Mouse (Mus musculus) stomach, embryonic 14.5 days (tissue): ENCODE measurements around the gene Hrh1. TPM values are rescaled to one million over a fixed set of nuclear protein-coding genes. Genes with fewer than 3 reads are reported as not detected.
A peak's percentile ranks its signal among the peaks of the same experiment; 100 is the strongest.

Source experiments
- ATAC-seq: fragments of 200-750 bp; cut with Nextera tagmentation; 2 replicates; pipeline ENCODE4 v1.8.0; 2017; ENCODE audit warnings: low read depth, moderate TSS enrichment; ENCODE audit not compliant: insufficient number of reproducible peaks, insufficient read depth, low FRiP score
- H3K27ac ChIP-seq: fragments of 300-500 bp; sonication (generic); 2 replicates; pipeline ENCODE4 v1.5.1; 2014; ENCODE audit warnings: mild to moderate bottlenecking, low read length, moderate library complexity, mixed read lengths
- H3K27me3 ChIP-seq: fragments of 300-500 bp; sonication (generic); 2 replicates; pipeline ENCODE4 v1.6.1; 2014; ENCODE audit warnings: low read length, control low read depth, mixed read lengths; ENCODE audit not compliant: control insufficient read depth, insufficient read depth
- H3K36me3 ChIP-seq: fragments of 300-500 bp; sonication (generic); 2 replicates; pipeline ENCODE4 v1.6.1; 2014; ENCODE audit warnings: mild to moderate bottlenecking, control low read depth, low read length, moderate library complexity, mixed read lengths; ENCODE audit not compliant: control insufficient read depth, insufficient read depth
- H3K4me1 ChIP-seq: fragments of 300-500 bp; sonication (generic); 2 replicates; pipeline ENCODE4 v1.6.1; 2014; ENCODE audit warnings: low read length, control low read depth, mixed read lengths; ENCODE audit not compliant: control insufficient read depth, insufficient read depth
- H3K4me2 ChIP-seq: fragments of 300-500 bp; sonication (generic); replicated peaks from 2 replicates; pipeline ENCODE4 v1.6.1; 2014; ENCODE audit warnings: low read depth, low read length, control low read depth
- H3K4me3 ChIP-seq: fragments of 300-500 bp; sonication (generic); 2 replicates; pipeline ENCODE4 v1.5.1; 2014; ENCODE audit warnings: low read depth, low read length, control low read depth
- H3K9ac ChIP-seq: fragments of 300-500 bp; sonication (generic); replicated peaks from 2 replicates; pipeline ENCODE4 v1.6.1; 2014; ENCODE audit warnings: low read depth, mild to moderate bottlenecking, control low read depth, low read length, moderate library complexity, mixed read lengths
- H3K9me3 ChIP-seq: fragments of 300-500 bp; sonication (generic); 2 replicates; pipeline ENCODE4 v1.6.1; 2016; ENCODE audit warnings: low read depth, low read length, control low read depth; ENCODE audit not compliant: control insufficient read depth
- WGBS: fragments of 180-500 bp; shearing (Covaris S2); extraction: QIAGEN DNeasy Blood & Tissue Kit; methylation state at CpG from one replicate; pipeline ENCODE4 v1.1.7; 2014; 5-methylcytosine and 5-hydroxymethylcytosine counted together
- polyA plus RNA-seq: library from polyadenylated mRNA; unstranded; fragments of >200 nt; fragmentation: Nextera tagmentation; extraction: Ambion mirVana; gene quantifications from 2 replicates; pipeline ENCODE4 v1.2.1, GENCODE M21; 2014

The Hrh1 gene
- polyA plus RNA-seq, 1 experiment from 2014 or later, result not detected

GRCm38 (mm10) chr6:114372741-114373140, 25.0 kb upstream of the Hrh1 start:
- Histone ChIP-seq H3K27me3 (no peaks in the 10 kb centered on the region), H3K36me3 (no peaks in the 10 kb centered on the region), H3K4me1 (no peaks in the 10 kb centered on the region), H3K27ac (no peak overlapping the region), H3K4me2 (no peak overlapping the region), H3K9ac (no peak overlapping the region), H3K9me3 (no peaks in the 10 kb centered on the region), H3K4me3 (no peak overlapping the region)
- 84% methylated on average over 7 of the region's 7 CpGs for WGBS
- ATAC-seq, result no peak

GRCm38 (mm10) chr6:114380872-114381271, 16.9 kb upstream of the Hrh1 start:
- Histone ChIP-seq H3K4me2 (no peak overlapping the region), H3K27ac (no peak overlapping the region), H3K4me1 (no peaks in the 10 kb centered on the region), H3K9ac (no peak overlapping the region), H3K9me3 (no peaks in the 10 kb centered on the region), H3K36me3 (no peaks in the 10 kb centered on the region), H3K27me3 (no peaks in the 10 kb centered on the region), H3K4me3 (no peak overlapping the region)
- WGBS, result 65% methylated on average over 3 of the region's 3 CpGs
- ATAC-seq, result no peak

- H3K36me3 ChIP-seq, result no peaks in the 10 kb centered on the region
- no peak overlapping the region for H3K27ac ChIP-seq
- no peak overlapping the region for H3K9ac ChIP-seq
- no peaks in the 10 kb centered on the region for H3K9me3 ChIP-seq
- no peaks in the 10 kb centered on the region for H3K4me1 ChIP-seq
- H3K27me3 ChIP-seq, result no peaks in the 10 kb centered on the region
- H3K4me2 ChIP-seq, result no peak overlapping the region
- ATAC-seq, result no peak
- H3K4me3 ChIP-seq, result no peak overlapping the region
- 60% methylated on average over 6 of the region's 6 CpGs for WGBS
These were observed 10.4 kb upstream of the Hrh1 start for GRCm38 (mm10) chr6:114387320-114387719.

- H3K36me3 ChIP-seq, result no peaks in the 10 kb centered on the region
- H3K9me3 ChIP-seq, result no peaks in the 10 kb centered on the region
- no peak overlapping the region for H3K9ac ChIP-seq
- no peak for ATAC-seq
- no peak overlapping the region for H3K4me2 ChIP-seq
- WGBS, result 63% methylated on average over 4 of the region's 4 CpGs
- no peaks in the 10 kb centered on the region for H3K27me3 ChIP-seq
- no peaks in the 10 kb centered on the region for H3K4me1 ChIP-seq
- H3K27ac ChIP-seq, result no peak overlapping the region
- no peak overlapping the region for H3K4me3 ChIP-seq
These were observed 9.9 kb upstream of the Hrh1 start for GRCm38 (mm10) chr6:114387855-114388254.

GRCm38 (mm10) chr6:114390129-114390528, 7.6 kb upstream of the Hrh1 start:
- H3K36me3 ChIP-seq, result no peaks in the 10 kb centered on the region
- no peaks in the 10 kb centered on the region for H3K9me3 ChIP-seq
- no peak overlapping the region for H3K9ac ChIP-seq
- 61% methylated on average over 2 of the region's 2 CpGs for WGBS
- no peak overlapping the region for H3K4me2 ChIP-seq
- no peaks in the 10 kb centered on the region for H3K4me1 ChIP-seq
- H3K27ac ChIP-seq, result no peak overlapping the region
- H3K4me3 ChIP-seq, result no peak overlapping the region
- ATAC-seq, result no peak
- no peaks in the 10 kb centered on the region for H3K27me3 ChIP-seq

- H3K27me3 ChIP-seq, result peaks cover 27% of the 10 kb centered on the region
- H3K36me3 ChIP-seq, result no peaks in the 10 kb centered on the region
- H3K27ac ChIP-seq, result no peak overlapping the region
- no peak overlapping the region for H3K4me3 ChIP-seq
- no peaks in the 10 kb centered on the region for H3K9me3 ChIP-seq
- 67% methylated on average over 4 of the region's 4 CpGs for WGBS
- H3K9ac ChIP-seq, result no peak overlapping the region
- no peak overlapping the region for H3K4me2 ChIP-seq
- ATAC-seq, result no peak
- H3K4me1 ChIP-seq, result peaks cover 10% of the 10 kb centered on the region
These were observed 2.8 kb upstream of the Hrh1 start for GRCm38 (mm10) chr6:114394982-114395381.

- WGBS, result 48% methylated on average over 4 of the region's 4 CpGs
- no peak overlapping the region for H3K4me3 ChIP-seq
- no peaks in the 10 kb centered on the region for H3K36me3 ChIP-seq
- H3K27me3 ChIP-seq, result peaks cover 27% of the 10 kb centered on the region
- H3K27ac ChIP-seq, result no peak overlapping the region
- no peak overlapping the region for H3K4me2 ChIP-seq
- H3K4me1 ChIP-seq, result peaks cover 10% of the 10 kb centered on the region
- no peak for ATAC-seq
- no peak overlapping the region for H3K9ac ChIP-seq
- H3K9me3 ChIP-seq, result no peaks in the 10 kb centered on the region
These were observed 1.1 kb upstream of the Hrh1 start for GRCm38 (mm10) chr6:114396605-114397004.

GRCm38 (mm10) chr6:114397280-114397679, 456 bp upstream of the Hrh1 start:
- Histone ChIP-seq H3K36me3 (no peaks in the 10 kb centered on the region), H3K4me2 (peak overlapping the region; percentile 96), H3K27me3 (peaks cover 27% of the 10 kb centered on the region), H3K27ac (no peak overlapping the region), H3K4me3 (peak overlapping the region; percentile 49), H3K9ac (no peak overlapping the region), H3K9me3 (no peaks in the 10 kb centered on the region), H3K4me1 (peaks cover 10% of the 10 kb centered on the region)
- ATAC-seq, result no peak
- 5% methylated on average over 11 of the region's 11 CpGs for WGBS

GRCm38 (mm10) chr6:114398626-114399025, 890 bp downstream of the Hrh1 start:
- no peak for ATAC-seq
- Histone ChIP-seq H3K4me2 (peak overlapping the region; percentile 96), H3K9ac (no peak overlapping the region), H3K9me3 (no peaks in the 10 kb centered on the region), H3K4me1 (peaks cover 10% of the 10 kb centered on the region), H3K27me3 (peaks cover 27% of the 10 kb centered on the region), H3K36me3 (no peaks in the 10 kb centered on the region), H3K27ac (no peak overlapping the region), H3K4me3 (peak overlapping the region; percentile 49; the same call in 1 of the 2 replicates)
- WGBS, result 8% methylated on average over 9 of the region's 9 CpGs
